Mouse (Mus musculus) liver, embryonic 15.5 days (tissue): ENCODE results near the gene 1700013G24Rik. TPM values are rescaled to one million over a fixed set of nuclear protein-coding genes. Genes with fewer than 3 reads are reported as not detected.

Experiments
- ATAC-seq: fragments of 200-750 bp; cut with Nextera tagmentation; 2 replicates; pipeline ENCODE4 v1.8.0; 2017; ENCODE audit warnings: moderate number of reproducible peaks, mild to moderate bottlenecking, moderate library complexity; ENCODE audit not compliant: insufficient read depth
- H3K27ac ChIP-seq: fragments of 300-500 bp; sonication (generic); replicated peaks from 2 replicates; pipeline ENCODE4 v1.5.1; 2015; ENCODE audit warnings: mild to moderate bottlenecking, inconsistent platforms
- H3K27me3 ChIP-seq: fragments of 300-500 bp; sonication (generic); 2 replicates; pipeline ENCODE4 v1.6.1; 2015; ENCODE audit warnings: mild to moderate bottlenecking, inconsistent platforms
- H3K36me3 ChIP-seq: fragments of 300-500 bp; sonication (generic); replicated peaks from 2 replicates; pipeline ENCODE4 v1.6.1; 2015; ENCODE audit warnings: moderate library complexity, mild to moderate bottlenecking, inconsistent platforms
- H3K4me1 ChIP-seq: fragments of 300-500 bp; sonication (generic); replicated peaks from 2 replicates; pipeline ENCODE4 v1.6.1; 2015; ENCODE audit warnings: inconsistent platforms
- H3K4me2 ChIP-seq: fragments of 300-500 bp; sonication (generic); 2 replicates; pipeline ENCODE4 v1.6.1; 2015; ENCODE audit warnings: moderate library complexity, mild to moderate bottlenecking, inconsistent platforms
- H3K4me3 ChIP-seq: fragments of 300-500 bp; sonication (generic); replicated peaks from 2 replicates; pipeline ENCODE4 v1.5.1; 2015; ENCODE audit warnings: mild to moderate bottlenecking, inconsistent platforms
- H3K9ac ChIP-seq: fragments of 300-500 bp; sonication (generic); 2 replicates; pipeline ENCODE4 v1.6.1; 2015; ENCODE audit warnings: moderate library complexity, mild to moderate bottlenecking, inconsistent platforms
- H3K9me3 ChIP-seq: fragments of 300-500 bp; sonication (generic); replicated peaks from 2 replicates; pipeline ENCODE4 v1.6.1; 2016; ENCODE audit warnings: inconsistent platforms
- WGBS: fragments of 180-500 bp; shearing (Covaris S2); methylation state at CpG from one replicate; pipeline ENCODE4 v1.1.7; 2015; ENCODE audit warnings: mixed read lengths; ENCODE audit not compliant: insufficient replicate concordance; 5-methylcytosine and 5-hydroxymethylcytosine counted together
- polyA plus RNA-seq: library from polyadenylated mRNA; unstranded; fragments of >200 nt; fragmentation: Nextera tagmentation; extraction: Ambion mirVana; gene quantifications from 2 replicates; pipeline ENCODE4 v1.2.1, GENCODE M21; 2015

1700013G24Rik gene
- polyA plus RNA-seq, 1 experiment from 2014 or later: not detected

DNA sequence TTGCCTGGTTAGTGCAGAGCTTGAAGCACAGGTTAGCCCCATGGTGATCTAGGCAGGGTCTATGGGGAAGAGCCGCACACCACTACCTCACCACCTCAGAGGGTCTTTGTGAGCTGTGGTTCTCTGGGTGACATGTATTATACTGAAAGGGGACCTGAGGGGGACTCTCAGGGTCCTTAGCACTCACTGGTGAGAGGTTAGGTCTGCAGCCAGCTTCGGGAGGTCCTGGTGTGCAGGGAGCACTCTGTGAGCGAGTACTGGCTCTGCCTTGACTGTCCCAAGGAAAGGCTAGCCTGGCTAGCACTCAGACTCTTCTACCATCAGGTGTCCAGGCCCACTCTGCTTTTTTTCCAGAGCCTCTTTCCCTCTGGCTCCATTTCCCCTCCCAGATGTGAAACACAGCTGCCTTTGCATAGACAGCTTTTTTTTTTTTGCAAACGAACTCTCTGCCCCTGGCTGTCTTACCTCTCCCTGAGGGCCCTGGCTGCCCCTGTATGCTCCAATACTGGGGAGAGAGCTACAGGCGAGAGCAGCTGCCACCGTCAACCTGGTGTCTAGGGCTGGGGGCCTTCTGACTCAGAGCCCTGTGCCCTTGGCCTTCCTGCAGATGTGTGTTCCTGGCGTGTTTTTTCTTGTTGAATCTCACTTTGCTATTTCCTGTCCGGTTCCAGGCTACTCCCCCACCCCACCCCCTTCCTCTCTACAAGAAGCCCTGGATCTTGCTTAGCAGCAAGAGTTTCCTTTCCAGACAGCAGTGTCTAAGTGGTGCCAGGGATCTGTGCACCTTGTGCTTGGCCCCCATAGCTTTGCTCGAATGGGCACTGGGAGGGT is 45.0 kb downstream of the 1700013G24Rik start:
- Histone ChIP-seq H3K4me3 (no peak overlapping the region), H3K36me3 (no peaks in the 10 kb centered on the region), H3K27me3 (no peaks in the 10 kb centered on the region), H3K27ac (peak overlapping the region; percentile 41; the same call in 1 of the 2 replicates), H3K4me1 (peaks cover 28% of the 10 kb centered on the region), H3K9ac (no peak overlapping the region), H3K4me2 (no peak overlapping the region), H3K9me3 (no peaks in the 10 kb centered on the region)
- 36% methylated on average over 9 of the region's 9 CpGs for WGBS
- ATAC-seq: no peak

DNA sequence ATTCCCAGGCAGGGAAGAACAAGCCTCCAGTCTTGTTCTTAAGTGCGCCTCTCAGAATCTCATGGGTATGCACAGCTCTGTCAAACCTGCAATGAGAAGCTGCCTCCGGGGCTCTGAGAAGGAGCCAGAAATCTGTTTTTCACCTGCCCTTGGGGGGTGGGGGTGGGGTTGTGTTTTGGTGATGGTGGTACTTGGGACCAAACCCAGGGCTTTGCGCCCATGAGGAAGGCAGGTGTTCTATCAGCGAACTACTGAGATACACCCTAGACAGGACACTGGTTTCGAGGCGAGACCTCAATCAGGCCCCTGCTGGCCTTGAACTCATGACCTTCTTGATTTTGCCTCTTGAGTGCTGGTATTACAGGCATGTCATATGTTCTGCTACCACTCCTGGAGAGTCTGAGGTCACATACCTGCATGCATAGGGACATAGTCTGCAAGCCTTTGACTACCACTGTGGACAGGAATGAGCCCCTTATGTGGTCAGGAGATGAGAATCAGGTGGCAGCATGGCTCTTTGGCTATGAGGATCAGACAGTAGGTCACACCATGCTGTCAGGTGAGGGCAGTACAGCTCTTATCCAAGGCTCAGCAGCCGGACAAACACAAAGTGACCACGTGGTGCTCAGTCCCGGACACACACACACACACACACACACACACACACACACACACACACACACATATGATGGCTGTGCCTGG is 45.9 kb downstream of the 1700013G24Rik start:
- Histone ChIP-seq H3K4me1 (peaks cover 28% of the 10 kb centered on the region), H3K4me2 (no peak overlapping the region)
- 68% methylated on average over 9 of the region's 9 CpGs for WGBS

DNA sequence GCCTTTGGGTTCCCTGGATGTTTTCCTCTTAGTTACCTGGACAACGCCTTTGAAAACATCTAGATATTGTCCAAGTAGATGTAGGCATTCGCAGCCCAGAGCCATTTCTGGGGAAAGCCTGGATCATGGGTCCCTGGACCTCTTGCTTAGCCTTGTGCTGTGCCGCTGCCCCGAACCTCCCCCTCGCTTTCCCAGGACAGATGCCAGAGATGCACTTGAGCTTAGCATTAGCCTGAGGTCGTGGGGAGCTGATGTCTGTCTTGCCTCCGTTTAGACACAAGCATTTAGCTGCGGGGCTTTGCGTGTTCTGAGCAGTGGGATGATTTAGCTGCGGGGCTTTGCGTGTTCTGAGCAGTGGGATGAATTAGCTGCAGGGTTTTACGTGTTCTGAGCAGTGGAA is 47.1 kb downstream of the 1700013G24Rik start:
- H3K9ac ChIP-seq: no peak overlapping the region
- H3K9me3 ChIP-seq: no peaks in the 10 kb centered on the region
- H3K36me3 ChIP-seq: no peaks in the 10 kb centered on the region
- 70% methylated on average over 12 of the region's 12 CpGs for WGBS
- no peak overlapping the region for H3K4me2 ChIP-seq
- no peak overlapping the region for H3K27ac ChIP-seq
- ATAC-seq: no peak
- H3K4me3 ChIP-seq: no peak overlapping the region
- H3K27me3 ChIP-seq: no peaks in the 10 kb centered on the region
- H3K4me1 ChIP-seq: peaks cover 18% of the 10 kb centered on the region

More for the DNA sequence above, 45.9 kb downstream of the 1700013G24Rik start:
- Histone ChIP-seq H3K9ac (no peak overlapping the region), H3K4me3 (no peak overlapping the region), H3K27ac (no peak overlapping the region), H3K9me3 (no peaks in the 10 kb centered on the region), H3K36me3 (no peaks in the 10 kb centered on the region), H3K27me3 (no peaks in the 10 kb centered on the region)
- ATAC-seq: no peak

DNA sequence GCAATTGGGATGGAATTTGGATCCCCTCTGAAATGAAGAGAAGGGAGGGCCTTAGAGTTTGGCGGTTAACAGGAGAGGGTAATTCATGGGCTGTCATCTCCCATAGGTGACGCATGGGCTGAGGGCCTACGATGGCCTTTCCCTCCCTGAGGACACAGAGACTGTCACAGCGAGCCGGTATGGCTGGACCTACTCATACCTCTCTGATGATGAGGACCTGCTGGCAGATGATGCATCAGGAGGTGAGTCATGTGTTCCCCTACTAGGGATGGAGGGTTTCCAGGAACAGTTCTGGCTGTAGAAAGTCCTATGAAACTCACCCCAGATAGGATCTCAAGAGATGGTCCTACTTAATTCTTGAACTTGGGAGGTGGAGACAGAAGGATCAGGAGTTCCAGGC is 47.9 kb downstream of the 1700013G24Rik start:
- H3K27ac ChIP-seq: no peak overlapping the region
- WGBS: 69% methylated on average over 5 of the region's 5 CpGs
- H3K4me2 ChIP-seq: no peak overlapping the region
- no peaks in the 10 kb centered on the region for H3K36me3 ChIP-seq
- peaks cover 13% of the 10 kb centered on the region for H3K4me1 ChIP-seq
- ATAC-seq: no peak
- no peak overlapping the region for H3K9ac ChIP-seq
- H3K9me3 ChIP-seq: no peaks in the 10 kb centered on the region
- no peaks in the 10 kb centered on the region for H3K27me3 ChIP-seq
- no peak overlapping the region for H3K4me3 ChIP-seq

DNA sequence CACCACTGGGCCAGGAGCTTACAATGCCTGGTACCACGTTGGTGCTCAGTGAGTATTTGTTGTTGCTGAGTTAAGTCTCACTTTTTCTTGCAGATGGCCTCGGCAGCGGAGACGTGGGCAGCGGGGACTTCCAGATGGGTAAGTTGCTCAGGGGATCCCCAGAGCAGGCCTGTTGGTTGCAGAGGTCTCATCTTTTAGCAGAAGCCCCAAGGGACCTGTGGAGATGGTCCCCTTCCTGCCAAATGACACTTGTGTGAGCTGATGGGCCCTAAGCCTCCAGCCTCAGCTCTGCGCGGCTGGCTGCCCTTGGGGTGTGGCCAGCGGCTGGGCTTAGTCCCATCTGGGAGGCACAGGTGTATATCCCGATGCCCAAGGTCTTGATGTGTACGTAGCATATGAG is 49.1 kb downstream of the 1700013G24Rik start:
- H3K4me1 ChIP-seq: peaks cover 13% of the 10 kb centered on the region
- WGBS: 82% methylated on average over 10 of the region's 10 CpGs
- no peak overlapping the region for H3K27ac ChIP-seq
- no peaks in the 10 kb centered on the region for H3K36me3 ChIP-seq
- H3K4me2 ChIP-seq: no peak overlapping the region
- ATAC-seq: no peak
- H3K9me3 ChIP-seq: no peaks in the 10 kb centered on the region
- H3K4me3 ChIP-seq: no peak overlapping the region
- no peaks in the 10 kb centered on the region for H3K27me3 ChIP-seq
- no peak overlapping the region for H3K9ac ChIP-seq

DNA sequence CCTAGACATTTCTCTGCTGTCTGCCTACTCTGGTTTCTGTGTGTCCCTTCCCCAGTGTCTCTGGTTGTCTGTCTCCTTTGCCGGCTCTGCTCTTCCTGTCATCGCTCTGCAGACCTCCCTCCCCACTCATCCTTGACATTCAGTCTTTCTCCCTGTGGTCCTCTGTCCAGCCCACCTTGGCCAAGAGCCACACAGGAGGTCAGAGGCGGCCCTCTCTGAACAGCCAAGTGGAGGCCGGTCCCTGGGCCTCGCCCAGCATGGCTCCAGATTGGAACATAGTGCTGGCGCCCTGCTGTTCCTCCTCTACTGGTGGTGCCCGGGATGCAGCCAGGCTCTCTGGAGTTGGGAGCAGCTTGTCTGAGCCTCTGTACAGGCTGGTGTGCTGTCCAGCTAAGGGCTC is 49.7 kb downstream of the 1700013G24Rik start:
- Histone ChIP-seq H3K27ac (no peak overlapping the region), H3K9me3 (no peaks in the 10 kb centered on the region), H3K27me3 (no peaks in the 10 kb centered on the region), H3K4me3 (no peak overlapping the region), H3K4me1 (peaks cover 13% of the 10 kb centered on the region), H3K36me3 (no peaks in the 10 kb centered on the region), H3K9ac (no peak overlapping the region), H3K4me2 (no peak overlapping the region)
- WGBS: 71% methylated on average over 7 of the region's 7 CpGs
- no peak for ATAC-seq

DNA sequence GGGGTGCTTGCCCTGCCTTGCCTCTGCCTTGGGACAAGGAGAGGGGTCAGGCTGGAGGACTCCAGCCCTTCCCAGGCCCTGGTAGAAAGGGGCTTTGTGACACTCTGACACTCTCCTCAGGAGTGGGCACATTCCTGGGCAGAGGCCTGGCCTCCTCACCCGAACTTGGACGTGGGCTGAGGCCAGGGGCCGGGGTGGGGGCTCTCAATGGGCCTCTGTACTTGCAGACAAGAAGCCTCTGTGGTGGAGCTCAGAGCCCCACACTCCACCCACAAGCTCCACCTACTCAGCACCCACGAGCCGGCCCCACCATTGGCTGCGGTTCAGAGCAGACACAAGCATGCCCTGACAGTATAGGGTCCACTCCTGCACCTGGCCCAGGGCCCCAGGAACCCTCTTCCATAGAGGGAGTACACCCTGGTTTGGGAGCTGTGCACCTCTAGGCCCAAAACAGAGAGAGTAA is 50.5 kb downstream of the 1700013G24Rik start:
- H3K27me3 ChIP-seq: no peaks in the 10 kb centered on the region
- 48% methylated on average over 6 of the region's 6 CpGs for WGBS
- no peaks in the 10 kb centered on the region for H3K9me3 ChIP-seq
- no peak overlapping the region for H3K4me3 ChIP-seq
- peaks cover 7% of the 10 kb centered on the region for H3K4me1 ChIP-seq
- ATAC-seq: 0 out of 2 replicates have a peak, but pooled peaks have one; percentile 13
- H3K27ac ChIP-seq: no peak overlapping the region
- no peak overlapping the region for H3K4me2 ChIP-seq
- H3K36me3 ChIP-seq: no peaks in the 10 kb centered on the region
- H3K9ac ChIP-seq: no peak overlapping the region

Other genes starting within 250 kb of the 1700013G24Rik start
- gene Wnt4, start 175.8 kb upstream of the 1700013G24Rik start, polyA plus RNA-seq: 0.15 and 0.40 TPM in 2 replicates
- gene Cdc42, start 95.6 kb upstream of the 1700013G24Rik start, polyA plus RNA-seq: 247 and 249 TPM in 2 replicates
- not detected in 2 replicates for gene Cela3a, start 43.5 kb upstream of the 1700013G24Rik start, polyA plus RNA-seq
- 0.18 and 1.0 TPM in 2 replicates for gene Cela3b, start 22.7 kb upstream of the 1700013G24Rik start, polyA plus RNA-seq
- gene Hspg2, start 15.5 kb downstream of the 1700013G24Rik start, polyA plus RNA-seq: 3.9 and 5.1 TPM in 2 replicates
- not detected in 2 replicates for gene Ldlrad2, start 121.3 kb downstream of the 1700013G24Rik start, polyA plus RNA-seq
- gene Usp48, start 140.5 kb downstream of the 1700013G24Rik start, polyA plus RNA-seq: 27.1 and 27.5 TPM in 2 replicates
- gene Rap1gap, start 211.4 kb downstream of the 1700013G24Rik start, polyA plus RNA-seq: 2.0 and 3.8 TPM in 2 replicates